Mouse (Mus musculus): ENCODE data around the gene Myl6b. TPM values are rescaled to one million over a fixed set of nuclear protein-coding genes. Genes with fewer than 3 reads are reported as not detected.

Gene Myl6b
- 1 to 10 TPM; 6.8 to 8.2 TPM for total RNA-seq (2021)
- long read RNA-seq, experiment 1, result 0 reads
- long read RNA-seq, experiment 2, partial matches to known transcripts, result 1 of 1 reads
- long read RNA-seq, experiment 2, other reads (novel, unspliced or antisense), result 0 of 1 reads

- peak; percentile 67 to 90 for DNase-seq (ENCODE audit: low spot score in 2 of 2)
These were observed at the start of gene Myl6b for GRCm38 (mm10) chr10:128498590-128498989. Gene Myl6b (minus strand): TSS chr10:128498685.

- peak; percentile 70 to 82 for DNase-seq (ENCODE audit: low spot score in 2 of 2)
These were observed 49.0 kb upstream of the Myl6b start, which contains the start of gene Zc3h10 for GRCm38 (mm10) chr10:128547361-128548032. Gene Zc3h10 (minus strand): TSS chr10:128547774.

GRCm38 (mm10) chr10:128546787-128547186, 48.3 kb upstream of the Myl6b start:
- DNase-seq (ENCODE audit: low spot score in 2 of 2), result no peak

- no peak for DNase-seq (ENCODE audit: low spot score in 2 of 2)
These were observed 47.9 kb upstream of the Myl6b start for GRCm38 (mm10) chr10:128546361-128546760.

- DNase-seq (ENCODE audit: low spot score in 2 of 2), result no peak
These were observed 47.0 kb upstream of the Myl6b start for GRCm38 (mm10) chr10:128545570-128545898.

- DNase-seq (ENCODE audit: low spot score in 2 of 2), result no peak
These were observed 46.4 kb upstream of the Myl6b start for GRCm38 (mm10) chr10:128544674-128545569.

GRCm38 (mm10) chr10:128544151-128544657, 45.7 kb upstream of the Myl6b start:
- DNase-seq (ENCODE audit: low spot score in 2 of 2), result no peak

- no peak for DNase-seq (ENCODE audit: low spot score in 2 of 2)
These were observed 44.6 kb upstream of the Myl6b start for GRCm38 (mm10) chr10:128543100-128543499.

- DNase-seq (ENCODE audit: low spot score in 2 of 2), result no peak
These were observed 39.9 kb upstream of the Myl6b start for GRCm38 (mm10) chr10:128538340-128538870.

GRCm38 (mm10) chr10:128536266-128536940, 37.9 kb upstream of the Myl6b start:
- DNase-seq (ENCODE audit: low spot score in 2 of 2), result peak; percentile 64 to 81

GRCm38 (mm10) chr10:128535624-128536265, 37.3 kb upstream of the Myl6b start:
- DNase-seq (ENCODE audit: low spot score in 2 of 2), result no peak

- no peak for DNase-seq (ENCODE audit: low spot score in 2 of 2)
These were observed 36.7 kb upstream of the Myl6b start for GRCm38 (mm10) chr10:128535206-128535605.

GRCm38 (mm10) chr10:128526366-128527356, 28.2 kb upstream of the Myl6b start:
- no peak for DNase-seq (ENCODE audit: low spot score in 2 of 2)

GRCm38 (mm10) chr10:128525671-128526308, 27.3 kb upstream of the Myl6b start, which contains the start of gene Esyt1:
Gene Esyt1 (minus strand): TSS chr10:128525871.
- DNase-seq (ENCODE audit: low spot score in 2 of 2), result peak; percentile 66 to 88

GRCm38 (mm10) chr10:128524732-128525662, 26.5 kb upstream of the Myl6b start:
- peak in 1 of 2 experiments; percentile 37 for DNase-seq (ENCODE audit: low spot score in 2 of 2)

GRCm38 (mm10) chr10:128524111-128524731, 25.7 kb upstream of the Myl6b start:
- no peak for DNase-seq (ENCODE audit: low spot score in 2 of 2)

GRCm38 (mm10) chr10:128522351-128522750, 23.9 kb upstream of the Myl6b start:
- no peak for DNase-seq (ENCODE audit: low spot score in 2 of 2)

Data from adrenal gland, postnatal 4 days (tissue).